Mouse (Mus musculus) heart, adult 9 months (tissue): ENCODE results near the gene Pdpn.
A peak's percentile ranks its signal among the peaks of the same experiment; 100 is the strongest.

Experiments
- DNase-seq, 2 experiments: peaks; one replicate each; pipeline ENCODE4 v3.0.0; 2022; ENCODE audit warnings: low spot score in 2 of 2

Pdpn gene

GRCm38 (mm10) chr4:143239117-143239516 lies 60.2 kb downstream of the Pdpn start:
- no peak for DNase-seq

GRCm38 (mm10) chr4:143238241-143239031 lies 60.9 kb downstream of the Pdpn start:
- peak; percentile 11 to 32 for DNase-seq

- DNase-seq = no peak
These were observed 67.5 kb downstream of the Pdpn start for GRCm38 (mm10) chr4:143231790-143232422.

- no peak for DNase-seq
These were observed 68.3 kb downstream of the Pdpn start for GRCm38 (mm10) chr4:143231110-143231509.

- DNase-seq = no peak
These were observed 71.4 kb downstream of the Pdpn start for GRCm38 (mm10) chr4:143227976-143228375.

- no peak for DNase-seq
These were observed 73.5 kb downstream of the Pdpn start for GRCm38 (mm10) chr4:143225886-143226285.

- DNase-seq = no peak
These were observed 80.0 kb downstream of the Pdpn start for GRCm38 (mm10) chr4:143219316-143219751.

- no peak for DNase-seq
These were observed 80.5 kb downstream of the Pdpn start for GRCm38 (mm10) chr4:143218858-143219257.
